Mouse (Mus musculus): ENCODE results near the gene Cnp. TPM values are rescaled to one million over a fixed set of nuclear protein-coding genes. Genes with fewer than 3 reads are reported as not detected.
"Not testable (repeated sequence)": the region's sequence is repeated elsewhere in the genome, so short reads cannot be mapped to it uniquely, and the experiment has no call there.

Gene Cnp
- total RNA-seq, 2 experiments from 2014 or later: 14.4 to 23.1 TPM

- not testable (repeated sequence) for ATAC-seq (replicated peaks; ENCODE audit: low FRiP score, poor library complexity, severe bottlenecking)
These were observed 42.1 kb downstream of the Cnp start for GRCm38 (mm10) chr11:100616836-100617235.

- ATAC-seq (replicated peaks; ENCODE audit: low FRiP score, poor library complexity, severe bottlenecking): no peak
These were observed 42.8 kb downstream of the Cnp start for GRCm38 (mm10) chr11:100617480-100617879.

- ATAC-seq (replicated peaks; ENCODE audit: low FRiP score, poor library complexity, severe bottlenecking): peak; percentile 4; the same call in 1 of the 2 replicates
These were observed 44.2 kb downstream of the Cnp start, which contains the start of gene Nkiras2 for GRCm38 (mm10) chr11:100618761-100619484. Gene Nkiras2, plus strand, starts transcription at chr11:100619244.

- ATAC-seq (replicated peaks; ENCODE audit: low FRiP score, poor library complexity, severe bottlenecking): peak; percentile 91
These were observed 44.8 kb downstream of the Cnp start for GRCm38 (mm10) chr11:100619485-100619975.

GRCm38 (mm10) chr11:100619982-100620381 is 45.3 kb downstream of the Cnp start, which contains the start of gene Dnajc7:
Gene Dnajc7, minus strand, starts transcription at chr11:100620168.
- peak; percentile 11; the same call in 1 of the 2 replicates for ATAC-seq (replicated peaks; ENCODE audit: low FRiP score, poor library complexity, severe bottlenecking)

- ATAC-seq (replicated peaks; ENCODE audit: low FRiP score, poor library complexity, severe bottlenecking): peak; percentile 83
These were observed 48.0 kb downstream of the Cnp start for GRCm38 (mm10) chr11:100622714-100623113.

- no peak for ATAC-seq (replicated peaks; ENCODE audit: low FRiP score, poor library complexity, severe bottlenecking)
These were observed 49.2 kb downstream of the Cnp start for GRCm38 (mm10) chr11:100623867-100624266.

- no peak for ATAC-seq (replicated peaks; ENCODE audit: low FRiP score, poor library complexity, severe bottlenecking)
These were observed 51.3 kb downstream of the Cnp start for GRCm38 (mm10) chr11:100625754-100626700.

- peak; percentile 69 for ATAC-seq (replicated peaks; ENCODE audit: low FRiP score, poor library complexity, severe bottlenecking)
These were observed 52.0 kb downstream of the Cnp start for GRCm38 (mm10) chr11:100626701-100627195.

GRCm38 (mm10) chr11:100628056-100628455 is 53.4 kb downstream of the Cnp start:
- ATAC-seq (replicated peaks; ENCODE audit: low FRiP score, poor library complexity, severe bottlenecking): no peak

- ATAC-seq (replicated peaks; ENCODE audit: low FRiP score, poor library complexity, severe bottlenecking): no peak
These were observed 54.2 kb downstream of the Cnp start for GRCm38 (mm10) chr11:100628862-100629352.

- no peak for ATAC-seq (replicated peaks; ENCODE audit: low FRiP score, poor library complexity, severe bottlenecking)
These were observed 59.8 kb downstream of the Cnp start for GRCm38 (mm10) chr11:100634530-100634929.

GRCm38 (mm10) chr11:100640159-100640906 is 65.6 kb downstream of the Cnp start:
- no peak for ATAC-seq (replicated peaks; ENCODE audit: low FRiP score, poor library complexity, severe bottlenecking)

Other genes starting within 250 kb of the Cnp start
- not detected in 2 replicates for gene Gast, start 240.5 kb upstream of the Cnp start, total RNA-seq (2015; ENCODE audit: low replicate concordance)
- gene Gast, start 240.5 kb upstream of the Cnp start, total RNA-seq (2017; ENCODE audit: low replicate concordance): not detected in 2 replicates
- gene Hap1, start 218.8 kb upstream of the Cnp start, total RNA-seq (2015; ENCODE audit: low replicate concordance): not detected in 2 replicates
- gene Hap1, start 218.8 kb upstream of the Cnp start, total RNA-seq (2017; ENCODE audit: low replicate concordance): 0.13 TPM in 1 of 2 replicates, not detected in the other
- gene Jup, start 177.1 kb upstream of the Cnp start, total RNA-seq (2015; ENCODE audit: low replicate concordance): 7.2 and 10.1 TPM in 2 replicates
- gene Jup, start 177.1 kb upstream of the Cnp start, total RNA-seq (2017; ENCODE audit: low replicate concordance): 1.9 and 5.5 TPM in 2 replicates
- gene P3h4, start 160.1 kb upstream of the Cnp start, total RNA-seq (2015; ENCODE audit: low replicate concordance): not detected in 2 replicates
- not detected in 2 replicates for gene P3h4, start 160.1 kb upstream of the Cnp start, total RNA-seq (2017; ENCODE audit: low replicate concordance)
- gene Fkbp10, start 159.2 kb upstream of the Cnp start, total RNA-seq (2015; ENCODE audit: low replicate concordance): not detected in 2 replicates
- not detected in 2 replicates for gene Fkbp10, start 159.2 kb upstream of the Cnp start, total RNA-seq (2017; ENCODE audit: low replicate concordance)
- gene Nt5c3b, start 133.1 kb upstream of the Cnp start, total RNA-seq (2015; ENCODE audit: low replicate concordance): 2.5 TPM in 2 replicates
- 0.26 TPM in 1 of 2 replicates, not detected in the other for gene Nt5c3b, start 133.1 kb upstream of the Cnp start, total RNA-seq (2017; ENCODE audit: low replicate concordance)
- gene Klhl10, start 133.0 kb upstream of the Cnp start, total RNA-seq (2015; ENCODE audit: low replicate concordance): not detected in 2 replicates
- not detected in 2 replicates for gene Klhl10, start 133.0 kb upstream of the Cnp start, total RNA-seq (2017; ENCODE audit: low replicate concordance)
- 2.5 and 5.0 TPM in 2 replicates for gene Klhl11, start 102.2 kb upstream of the Cnp start, total RNA-seq (2015; ENCODE audit: low replicate concordance)
- gene Klhl11, start 102.2 kb upstream of the Cnp start, total RNA-seq (2017; ENCODE audit: low replicate concordance): 12.1 and 15.7 TPM in 2 replicates
- gene Acly, start 46.9 kb upstream of the Cnp start, total RNA-seq (2015; ENCODE audit: low replicate concordance): 17.6 and 38.2 TPM in 2 replicates
- gene Acly, start 46.9 kb upstream of the Cnp start, total RNA-seq (2017; ENCODE audit: low replicate concordance): 18.1 and 22.0 TPM in 2 replicates
- not detected in 2 replicates for gene Ttc25, start 29.3 kb upstream of the Cnp start, total RNA-seq (2015; ENCODE audit: low replicate concordance)
- not detected in 2 replicates for gene Ttc25, start 29.3 kb upstream of the Cnp start, total RNA-seq (2017; ENCODE audit: low replicate concordance)
- 17.2 and 18.0 TPM in 2 replicates for gene Nkiras2, start 44.3 kb downstream of the Cnp start, total RNA-seq (2015; ENCODE audit: low replicate concordance)
- 5.8 and 9.4 TPM in 2 replicates for gene Nkiras2, start 44.3 kb downstream of the Cnp start, total RNA-seq (2017; ENCODE audit: low replicate concordance)
- 79.3 and 93.5 TPM in 2 replicates for gene Dnajc7, start 45.3 kb downstream of the Cnp start, total RNA-seq (2015; ENCODE audit: low replicate concordance)
- gene Dnajc7, start 45.3 kb downstream of the Cnp start, total RNA-seq (2017; ENCODE audit: low replicate concordance): 103 and 106 TPM in 2 replicates
- gene Zfp385c, start 117.6 kb downstream of the Cnp start, total RNA-seq (2015; ENCODE audit: low replicate concordance): not detected in 2 replicates
- gene Zfp385c, start 117.6 kb downstream of the Cnp start, total RNA-seq (2017; ENCODE audit: low replicate concordance): not detected in 2 replicates
- gene Dhx58, start 129.4 kb downstream of the Cnp start, total RNA-seq (2015; ENCODE audit: low replicate concordance): 6.8 and 7.5 TPM in 2 replicates
- gene Dhx58, start 129.4 kb downstream of the Cnp start, total RNA-seq (2017; ENCODE audit: low replicate concordance): 17.8 and 26.2 TPM in 2 replicates
- gene Kat2a, start 137.6 kb downstream of the Cnp start, total RNA-seq (2015; ENCODE audit: low replicate concordance): 2.5 and 11.2 TPM in 2 replicates
- 1.9 and 2.6 TPM in 2 replicates for gene Kat2a, start 137.6 kb downstream of the Cnp start, total RNA-seq (2017; ENCODE audit: low replicate concordance)
- not detected in 2 replicates for gene Hspb9, start 138.9 kb downstream of the Cnp start, total RNA-seq (2015; ENCODE audit: low replicate concordance)
- not detected in 2 replicates for gene Hspb9, start 138.9 kb downstream of the Cnp start, total RNA-seq (2017; ENCODE audit: low replicate concordance)
- 99.8 and 136 TPM in 2 replicates for gene Rab5c, start 163.3 kb downstream of the Cnp start, total RNA-seq (2015; ENCODE audit: low replicate concordance)
- gene Rab5c, start 163.3 kb downstream of the Cnp start, total RNA-seq (2017; ENCODE audit: low replicate concordance): 80.2 and 110 TPM in 2 replicates
- gene Kcnh4, start 185.0 kb downstream of the Cnp start, total RNA-seq (2015; ENCODE audit: low replicate concordance): not detected in 2 replicates
- not detected in 2 replicates for gene Kcnh4, start 185.0 kb downstream of the Cnp start, total RNA-seq (2017; ENCODE audit: low replicate concordance)
- not detected in 2 replicates for gene Hcrt, start 188.0 kb downstream of the Cnp start, total RNA-seq (2015; ENCODE audit: low replicate concordance)
- gene Hcrt, start 188.0 kb downstream of the Cnp start, total RNA-seq (2017; ENCODE audit: low replicate concordance): not detected in 2 replicates
- 0.72 and 0.84 TPM in 2 replicates for gene Ghdc, start 196.1 kb downstream of the Cnp start, total RNA-seq (2015; ENCODE audit: low replicate concordance)
- gene Ghdc, start 196.1 kb downstream of the Cnp start, total RNA-seq (2017; ENCODE audit: low replicate concordance): 0.51 and 1.4 TPM in 2 replicates

Measured in erythroid progenitor cell, adult 5-6 weeks (primary cell).